Mouse (Mus musculus): ENCODE measurements around the gene Adamts2.

DNA sequence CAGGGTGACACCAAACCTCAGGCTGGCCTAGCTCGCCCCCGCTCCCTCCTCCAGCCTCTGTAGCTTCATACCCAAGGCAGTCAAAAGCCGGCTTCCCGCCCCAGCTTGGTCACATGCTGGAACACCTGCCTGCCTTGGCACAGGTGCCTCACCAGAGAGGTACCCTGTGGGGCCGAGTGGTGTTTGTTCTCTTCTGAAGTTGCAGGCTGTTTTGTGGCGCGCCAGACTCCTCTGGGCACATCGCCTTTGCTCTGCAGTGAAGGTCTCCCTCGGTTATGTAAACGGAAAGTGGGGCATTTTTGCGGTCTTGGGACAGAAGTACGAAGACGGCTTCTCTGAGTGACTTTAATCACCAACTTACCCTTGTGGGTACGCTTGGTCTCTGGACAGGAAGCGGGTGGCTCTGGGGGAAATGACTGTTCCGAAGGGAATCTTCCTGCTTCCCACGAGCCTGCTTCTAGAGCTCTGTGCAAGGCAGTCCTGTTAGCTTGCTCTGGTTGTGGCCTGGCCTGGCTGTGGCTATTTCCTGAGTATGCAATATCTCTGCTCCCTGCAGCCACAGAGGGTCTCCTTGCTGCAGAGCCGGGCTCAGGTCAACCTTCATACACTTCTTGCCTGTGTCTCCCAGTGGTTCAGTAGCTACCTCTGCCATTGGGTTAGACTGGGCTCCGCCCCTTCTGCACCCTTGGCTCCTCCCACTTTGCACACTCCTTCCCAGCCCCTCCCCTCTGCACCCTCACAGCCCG lies 36.2 kb upstream of the Adamts2 start:
- TF ChIP-seq CTCF (IDR thresholded peaks at IDR 0.05; ENCODE audit: extremely low read depth, insufficient read depth, insufficient read length, insufficient replicate concordance) = no peak
- TF ChIP-seq POLR2A (IDR thresholded peaks at IDR 0.05; ENCODE audit: low read depth, low read length) = no peak

Data from spleen, adult 2 months (tissue).